Mouse (Mus musculus): ENCODE measurements around the gene Rpl3.

DNA sequence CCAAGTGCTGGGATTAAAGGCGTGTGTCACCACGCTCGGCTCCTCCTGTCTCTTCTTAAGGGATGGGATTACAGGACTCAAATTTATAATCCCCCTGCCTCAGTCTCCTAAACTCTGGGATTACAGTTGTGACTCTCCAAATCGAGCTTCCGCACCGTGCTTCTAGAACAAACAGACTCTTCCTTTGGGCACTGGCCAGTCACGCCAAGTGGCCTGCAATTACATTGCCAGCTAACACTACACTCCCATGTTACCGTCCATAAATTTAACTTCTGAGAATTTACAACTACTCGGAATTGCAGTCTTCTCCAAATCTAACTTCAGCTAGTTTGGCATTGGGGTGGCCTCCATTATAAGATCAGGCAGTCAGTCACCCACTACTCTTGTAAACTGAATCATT, 40.8 kb upstream of the Rpl3 start:
- TF ChIP-seq GATA1 (IDR thresholded peaks at IDR 0.05; ENCODE audit: borderline replicate concordance, low read length), result no peak
- no peak for TF ChIP-seq FLI1 (IDR thresholded peaks at IDR 0.05; ENCODE audit: low read length)

All from megakaryocyte, embryonic 14.5 days (primary cell).